Mouse (Mus musculus): ENCODE results near the gene Thada. TPM values are rescaled to one million over a fixed set of nuclear protein-coding genes. Genes with fewer than 3 reads are reported as not detected.
A peak's percentile ranks its signal among the peaks of the same experiment; 100 is the strongest.

The Thada gene
- polyA plus RNA-seq, 1 experiment from 2014 or later = 1.3 TPM

GRCm38 (mm10) chr17:84509176-84509575 is 43.2 kb upstream of the Thada start:
- H3K4me1 ChIP-seq (replicated peaks; ENCODE audit: control insufficient read depth, insufficient read depth, low read length) = no peaks in the 10 kb centered on the region; the same call in 1 of the 2 replicates
- H3K36me3 ChIP-seq (ENCODE audit: control insufficient read depth, insufficient read depth) = no peaks in the 10 kb centered on the region
- no peak for ATAC-seq
- no peak overlapping the region for H3K4me2 ChIP-seq (replicated peaks; ENCODE audit: low read depth)
- H3K4me3 ChIP-seq (ENCODE audit: low read depth, low read length) = no peak overlapping the region
- WGBS = 40% methylated on average over 4 of the region's 4 CpGs
- no peaks in the 10 kb centered on the region for H3K27me3 ChIP-seq (replicated peaks; ENCODE audit: control insufficient read depth, insufficient read depth, low read length)
- no peak overlapping the region for H3K27ac ChIP-seq (ENCODE audit: low read depth, low read length)
- TF ChIP-seq CTCF (IDR thresholded peaks at IDR 0.05; ENCODE audit: low read depth) = no peak
- no peak overlapping the region for H3K9ac ChIP-seq (ENCODE audit: low read depth, low read length)
- no peaks in the 10 kb centered on the region for H3K9me3 ChIP-seq (ENCODE audit: control insufficient read depth)

- WGBS = 48% methylated on average over 3 of the region's 3 CpGs
- no peak for TF ChIP-seq CTCF (IDR thresholded peaks at IDR 0.05; ENCODE audit: low read depth)
- ATAC-seq = no peak
- no peaks in the 10 kb centered on the region for H3K36me3 ChIP-seq (ENCODE audit: control insufficient read depth, insufficient read depth)
- no peaks in the 10 kb centered on the region; the same call in 1 of the 2 replicates for H3K4me1 ChIP-seq (replicated peaks; ENCODE audit: control insufficient read depth, insufficient read depth, low read length)
- H3K27me3 ChIP-seq (replicated peaks; ENCODE audit: control insufficient read depth, insufficient read depth, low read length) = no peaks in the 10 kb centered on the region
- H3K9me3 ChIP-seq (ENCODE audit: control insufficient read depth) = no peaks in the 10 kb centered on the region
- H3K9ac ChIP-seq (ENCODE audit: low read depth, low read length) = no peak overlapping the region
- H3K4me2 ChIP-seq (replicated peaks; ENCODE audit: low read depth) = no peak overlapping the region
- H3K27ac ChIP-seq (ENCODE audit: low read depth, low read length) = no peak overlapping the region
- no peak overlapping the region for H3K4me3 ChIP-seq (ENCODE audit: low read depth, low read length)
Measured at GRCm38 (mm10) chr17:84508736-84509135, 42.7 kb upstream of the Thada start.

GRCm38 (mm10) chr17:84505922-84506321 is 39.9 kb upstream of the Thada start:
- Histone ChIP-seq H3K4me1 (replicated peaks; ENCODE audit: control insufficient read depth, insufficient read depth, low read length) (no peaks in the 10 kb centered on the region; the same call in 1 of the 2 replicates), H3K9me3 (ENCODE audit: control insufficient read depth) (no peaks in the 10 kb centered on the region), H3K9ac (ENCODE audit: low read depth, low read length) (no peak overlapping the region), H3K4me3 (ENCODE audit: low read depth, low read length) (no peak overlapping the region), H3K27me3 (replicated peaks; ENCODE audit: control insufficient read depth, insufficient read depth, low read length) (no peaks in the 10 kb centered on the region), H3K36me3 (ENCODE audit: control insufficient read depth, insufficient read depth) (no peaks in the 10 kb centered on the region), H3K27ac (ENCODE audit: low read depth, low read length) (no peak overlapping the region), H3K4me2 (replicated peaks; ENCODE audit: low read depth) (no peak overlapping the region)
- no peak for ATAC-seq
- WGBS = 63% methylated on average over 2 of the region's 2 CpGs
- TF ChIP-seq CTCF (IDR thresholded peaks at IDR 0.05; ENCODE audit: low read depth) = no peak

- Histone ChIP-seq H3K4me2 (replicated peaks; ENCODE audit: low read depth) (no peak overlapping the region), H3K36me3 (ENCODE audit: control insufficient read depth, insufficient read depth) (no peaks in the 10 kb centered on the region), H3K9me3 (ENCODE audit: control insufficient read depth) (no peaks in the 10 kb centered on the region), H3K27me3 (replicated peaks; ENCODE audit: control insufficient read depth, insufficient read depth, low read length) (no peaks in the 10 kb centered on the region), H3K9ac (ENCODE audit: low read depth, low read length) (no peak overlapping the region), H3K4me1 (replicated peaks; ENCODE audit: control insufficient read depth, insufficient read depth, low read length) (no peaks in the 10 kb centered on the region; the same call in 1 of the 2 replicates), H3K4me3 (ENCODE audit: low read depth, low read length) (no peak overlapping the region), H3K27ac (ENCODE audit: low read depth, low read length) (no peak overlapping the region)
- no peak for ATAC-seq
- 56% methylated on average over 3 of the region's 3 CpGs for WGBS
- TF ChIP-seq CTCF (IDR thresholded peaks at IDR 0.05; ENCODE audit: low read depth) = no peak
Measured at GRCm38 (mm10) chr17:84502341-84502740, 36.3 kb upstream of the Thada start.

- H3K9ac ChIP-seq (ENCODE audit: low read depth, low read length) = no peak overlapping the region
- H3K27ac ChIP-seq (ENCODE audit: low read depth, low read length) = no peak overlapping the region
- no peak overlapping the region for H3K4me2 ChIP-seq (replicated peaks; ENCODE audit: low read depth)
- no peaks in the 10 kb centered on the region for H3K36me3 ChIP-seq (ENCODE audit: control insufficient read depth, insufficient read depth)
- H3K4me3 ChIP-seq (ENCODE audit: low read depth, low read length) = no peak overlapping the region
- no peaks in the 10 kb centered on the region for H3K9me3 ChIP-seq (ENCODE audit: control insufficient read depth)
- ATAC-seq = no peak
- no peaks in the 10 kb centered on the region for H3K27me3 ChIP-seq (replicated peaks; ENCODE audit: control insufficient read depth, insufficient read depth, low read length)
- no peak for TF ChIP-seq CTCF (IDR thresholded peaks at IDR 0.05; ENCODE audit: low read depth)
- WGBS = 60% methylated on average over 5 of the region's 5 CpGs
- no peaks in the 10 kb centered on the region for H3K4me1 ChIP-seq (replicated peaks; ENCODE audit: control insufficient read depth, insufficient read depth, low read length)
Measured at GRCm38 (mm10) chr17:84498639-84499038, 32.6 kb upstream of the Thada start.

GRCm38 (mm10) chr17:84497972-84498604 is 32.1 kb upstream of the Thada start:
- no peak overlapping the region for H3K4me3 ChIP-seq (ENCODE audit: low read depth, low read length)
- H3K4me2 ChIP-seq (replicated peaks; ENCODE audit: low read depth) = no peak overlapping the region
- H3K9me3 ChIP-seq (ENCODE audit: control insufficient read depth) = no peaks in the 10 kb centered on the region
- peak; percentile 6; the same call in 1 of the 2 replicates for TF ChIP-seq CTCF (IDR thresholded peaks at IDR 0.05; ENCODE audit: low read depth)
- no peaks in the 10 kb centered on the region for H3K36me3 ChIP-seq (ENCODE audit: control insufficient read depth, insufficient read depth)
- ATAC-seq = no peak
- H3K9ac ChIP-seq (ENCODE audit: low read depth, low read length) = no peak overlapping the region
- H3K4me1 ChIP-seq (replicated peaks; ENCODE audit: control insufficient read depth, insufficient read depth, low read length) = no peaks in the 10 kb centered on the region
- 61% methylated on average over 3 of the region's 3 CpGs for WGBS
- no peak overlapping the region for H3K27ac ChIP-seq (ENCODE audit: low read depth, low read length)
- H3K27me3 ChIP-seq (replicated peaks; ENCODE audit: control insufficient read depth, insufficient read depth, low read length) = no peaks in the 10 kb centered on the region
